Mouse (Mus musculus) small intestine, adult 2 months (tissue): ENCODE measurements around the gene Gdf15.

Source experiments
- CTCF ChIP-seq: fragments of 200-500 bp; IDR thresholded peaks from 2 replicates; pipeline ENCODE4 v1.5.1; 2012; ENCODE audit warnings: low read depth, mild to moderate bottlenecking, control low read depth, inconsistent platforms, low read length, moderate library complexity, mixed read lengths; ENCODE audit not compliant: insufficient replicate concordance, insufficient read length; ENCODE audit errors: extremely low read depth
- POLR2A ChIP-seq: fragments of 200-500 bp; IDR thresholded peaks from 2 replicates; pipeline ENCODE4 v1.6.1; 2012; ENCODE audit warnings: low read depth, mild to moderate bottlenecking, control low read depth, inconsistent platforms, low read length, moderate library complexity

GRCm38 (mm10) chr8:70650351-70650750 lies 18.1 kb upstream of the Gdf15 start:
- TF ChIP-seq CTCF (no peak), POLR2A (no peak)
